Mouse (Mus musculus) intestine, embryonic 16.5 days (tissue): ENCODE results near the gene Wdr17. TPM values are rescaled to one million over a fixed set of nuclear protein-coding genes. Genes with fewer than 3 reads are reported as not detected.

Source experiments
- ATAC-seq: fragments of 200-750 bp; cut with Nextera tagmentation; 2 replicates; pipeline ENCODE4 v1.8.0; 2017; ENCODE audit warnings: moderate TSS enrichment, moderate library complexity
- H3K27ac ChIP-seq: fragments of 300-500 bp; sonication (generic); 2 replicates; pipeline ENCODE4 v1.5.1; 2014; ENCODE audit warnings: mild to moderate bottlenecking, low read length
- H3K27me3 ChIP-seq: fragments of 300-500 bp; sonication (generic); replicated peaks from 2 replicates; pipeline ENCODE4 v1.6.1; 2014; ENCODE audit warnings: low read length, control low read depth, mixed read lengths; ENCODE audit not compliant: control insufficient read depth, insufficient read depth
- H3K36me3 ChIP-seq: fragments of 300-500 bp; sonication (generic); 2 replicates; pipeline ENCODE4 v1.6.1; 2014; ENCODE audit warnings: low read length, control low read depth; ENCODE audit not compliant: control insufficient read depth, insufficient read depth
- H3K4me1 ChIP-seq: fragments of 300-500 bp; sonication (generic); 2 replicates; pipeline ENCODE4 v1.6.1; 2014; ENCODE audit warnings: low read length, control low read depth, mixed read lengths; ENCODE audit not compliant: control insufficient read depth, insufficient read depth
- H3K4me2 ChIP-seq: fragments of 300-500 bp; sonication (generic); 2 replicates; pipeline ENCODE4 v1.6.1; 2014; ENCODE audit warnings: low read depth, low read length, control low read depth
- H3K4me3 ChIP-seq: fragments of 300-500 bp; sonication (generic); 2 replicates; pipeline ENCODE4 v1.5.1; 2014; ENCODE audit warnings: mild to moderate bottlenecking, low read length
- H3K9ac ChIP-seq: fragments of 300-500 bp; sonication (generic); 2 replicates; pipeline ENCODE4 v1.6.1; 2014; ENCODE audit warnings: low read depth, low read length
- H3K9me3 ChIP-seq: fragments of 300-500 bp; sonication (generic); 2 replicates; pipeline ENCODE4 v1.6.1; 2016; ENCODE audit warnings: low read length, control low read depth; ENCODE audit not compliant: control insufficient read depth
- WGBS: fragments of 180-500 bp; shearing (Covaris S2); extraction: QIAGEN DNeasy Blood & Tissue Kit; methylation state at CpG from one replicate; pipeline ENCODE4 v1.1.7; 2014; 5-methylcytosine and 5-hydroxymethylcytosine counted together
- polyA plus RNA-seq: library from polyadenylated mRNA; unstranded; fragments of >200 nt; fragmentation: Nextera tagmentation; extraction: Ambion mirVana; gene quantifications from 2 replicates; pipeline ENCODE4 v1.2.1, GENCODE M21; 2015

Gene Wdr17
- polyA plus RNA-seq, 1 experiment from 2014 or later = 0.37 TPM

DNA sequence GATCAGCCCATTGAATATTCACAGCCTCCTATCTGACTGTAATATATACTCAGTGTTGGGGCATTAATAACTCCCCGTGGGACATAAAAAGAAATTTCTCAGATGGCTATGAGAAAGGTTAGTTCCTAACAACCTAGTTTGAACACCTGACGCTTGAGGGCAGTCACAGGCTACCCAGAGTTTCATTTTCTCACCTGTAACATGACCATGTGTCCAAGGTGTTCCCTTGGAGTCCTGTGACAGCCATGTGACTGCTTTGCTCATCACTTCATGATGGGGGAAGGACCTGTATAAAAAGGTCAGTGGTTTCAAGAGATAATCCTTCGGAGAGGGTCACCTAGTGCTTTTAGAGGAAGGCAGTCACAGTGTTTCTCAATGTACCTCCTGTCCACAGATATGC lies 305.5 kb downstream of the Wdr17 start:
- no peak for ATAC-seq
- Histone ChIP-seq H3K4me2 (no peak overlapping the region), H3K36me3 (no peaks in the 10 kb centered on the region), H3K4me3 (no peak overlapping the region), H3K4me1 (no peaks in the 10 kb centered on the region), H3K9me3 (no peaks in the 10 kb centered on the region), H3K27ac (no peak overlapping the region), H3K9ac (no peak overlapping the region), H3K27me3 (no peaks in the 10 kb centered on the region)
- WGBS = 79% methylated on average over 3 of the region's 3 CpGs

Other genes with a start within 250 kb of the Wdr17 start
- 7.0 and 7.5 TPM in 2 replicates for gene Gpm6a, start 67.7 kb upstream of the Wdr17 start, polyA plus RNA-seq